Mouse (Mus musculus): ENCODE measurements around the gene Tcf19.

Gene Tcf19

DNA sequence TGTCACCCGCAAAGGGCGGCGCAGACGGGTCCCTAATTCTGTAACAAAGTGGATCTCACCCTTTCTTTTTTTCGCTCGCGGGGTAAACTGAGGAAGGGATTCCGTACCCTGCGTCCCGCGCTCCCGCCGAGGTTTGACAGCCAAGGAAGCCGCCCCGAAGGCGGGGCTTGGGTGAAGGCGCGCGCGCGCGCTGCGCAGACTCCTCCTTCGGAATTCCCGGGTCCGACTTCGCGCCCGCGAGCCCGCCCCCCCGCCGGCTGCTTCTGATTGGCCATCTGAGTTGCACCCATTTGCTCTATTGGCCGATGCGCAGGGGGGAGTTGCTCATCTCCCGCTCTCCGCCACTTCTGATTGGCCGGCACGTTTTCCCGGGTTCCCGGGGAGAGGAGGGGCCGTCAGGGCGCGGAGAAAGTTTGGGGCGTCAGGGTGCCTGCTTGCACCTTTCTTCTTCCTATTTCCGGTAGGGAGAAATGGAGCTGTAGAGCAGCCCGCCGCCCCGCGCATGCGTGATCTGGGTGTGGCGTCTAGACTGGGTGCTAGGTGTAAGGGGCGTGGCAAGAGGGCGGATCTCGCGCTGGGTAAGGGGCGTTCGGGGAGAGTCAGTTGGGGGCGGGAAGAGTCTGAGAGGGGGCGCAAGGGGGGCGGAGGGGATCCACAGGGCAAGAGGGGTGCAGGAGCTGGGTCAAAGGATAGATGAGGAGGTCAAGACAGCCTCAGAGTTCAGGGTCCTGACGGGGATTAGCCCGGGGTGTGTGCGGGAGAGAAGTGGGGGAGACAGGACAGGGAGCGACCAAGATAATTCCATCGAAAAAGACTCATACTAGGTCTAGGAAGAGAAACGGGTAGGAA, at the start of gene Tcf19, which contains the start of gene Cchcr1:
Tcf19 (minus strand) TSS at position 173 of the 849 bp plus-strand sequence.
Cchcr1 (plus strand) TSS at position 449 of the 849 bp plus-strand sequence.
- DNase-seq (ENCODE audit: low read depth, low spot score): peak; percentile 98

DNA sequence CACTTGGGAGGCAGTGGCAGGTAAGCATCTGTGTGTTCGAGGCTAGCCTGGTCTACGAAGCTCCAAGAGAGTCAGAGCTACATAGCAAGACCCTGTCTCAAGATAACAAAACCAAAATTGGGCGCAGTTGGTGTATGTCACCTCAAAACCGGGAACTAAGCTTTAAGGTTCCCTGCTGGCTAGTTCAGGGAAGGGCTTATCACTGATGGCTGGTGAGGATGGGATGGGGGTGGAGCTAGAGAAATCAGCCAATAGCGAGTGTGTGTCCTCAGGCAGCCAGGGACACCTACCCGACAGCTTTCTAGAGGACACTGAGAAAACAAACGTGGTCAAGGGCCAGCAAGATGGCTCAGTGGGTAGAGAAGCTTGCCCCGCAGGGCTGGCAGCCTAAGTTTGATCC, 41.6 kb upstream of the Tcf19 start:
- no peak for DNase-seq (ENCODE audit: low read depth, low spot score)

DNA sequence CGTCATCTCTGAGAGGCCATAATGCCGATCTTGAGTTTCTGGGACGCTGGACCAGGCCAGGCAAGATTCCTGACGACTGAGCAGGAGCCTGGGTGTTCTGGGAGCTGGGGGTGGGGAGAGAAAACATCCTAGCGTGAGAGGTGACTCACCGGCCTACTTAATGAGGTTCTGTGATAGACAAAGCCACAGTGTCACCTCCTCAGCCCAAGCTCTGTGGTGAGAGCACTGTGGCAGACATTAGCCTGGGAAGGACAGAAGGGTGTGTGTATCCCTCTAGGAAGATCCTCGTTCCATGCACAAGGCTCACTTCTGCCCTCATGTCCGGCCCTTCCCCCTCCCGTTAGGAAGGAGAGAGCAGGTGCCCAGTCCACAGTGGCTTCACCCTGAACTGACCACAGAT, 40.7 kb upstream of the Tcf19 start:
- no peak for DNase-seq (ENCODE audit: low read depth, low spot score)

DNA sequence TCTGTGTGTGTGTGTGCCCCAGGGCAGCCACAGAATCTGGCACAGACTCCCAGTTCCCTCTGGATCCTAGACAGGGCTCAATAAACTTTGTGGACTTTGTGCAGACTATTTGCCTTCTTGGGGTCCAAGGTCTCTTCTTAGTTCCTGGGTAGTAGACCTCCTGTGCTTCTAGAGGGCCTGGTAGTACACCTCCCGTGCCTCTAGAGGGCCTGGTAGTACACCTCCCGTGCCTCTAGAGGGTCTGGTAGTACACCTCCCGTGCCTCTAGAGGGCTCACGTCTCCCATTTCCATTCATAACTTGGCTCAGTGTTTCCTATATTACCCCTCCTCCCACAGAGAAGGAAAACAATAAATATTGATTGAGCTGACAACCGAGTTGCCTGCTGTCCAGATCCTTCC, 40.2 kb upstream of the Tcf19 start:
- peak; percentile 30 for DNase-seq (ENCODE audit: low read depth, low spot score)

DNA sequence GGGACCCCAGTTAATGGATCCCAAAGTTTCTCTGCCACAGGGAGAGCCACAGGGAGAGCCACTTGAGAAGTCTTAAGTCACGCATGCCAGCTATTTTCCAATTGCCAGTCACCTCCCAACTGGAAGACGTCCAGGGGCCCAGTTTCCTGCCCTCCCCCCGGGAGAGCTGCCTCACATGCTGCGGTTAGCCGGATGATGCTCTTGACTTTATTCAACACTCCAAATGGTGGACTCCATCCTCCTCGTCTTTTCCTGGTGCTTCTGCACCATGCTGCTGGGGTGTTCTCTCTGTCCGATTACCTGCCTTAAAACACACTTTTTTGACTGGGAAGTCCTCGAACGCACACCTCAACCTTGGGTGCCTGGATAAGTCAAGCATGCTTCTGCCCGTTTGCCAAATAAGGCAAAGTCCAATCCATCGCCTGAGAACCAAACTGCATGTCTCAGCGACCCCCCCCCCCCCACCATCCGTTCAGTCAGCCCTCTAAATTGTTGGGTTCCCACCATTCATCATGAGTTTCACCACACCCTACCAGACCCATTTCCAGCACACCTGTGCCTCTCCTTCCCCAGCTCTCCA, 39.7 kb upstream of the Tcf19 start:
- no peak for DNase-seq (ENCODE audit: low read depth, low spot score)

DNA sequence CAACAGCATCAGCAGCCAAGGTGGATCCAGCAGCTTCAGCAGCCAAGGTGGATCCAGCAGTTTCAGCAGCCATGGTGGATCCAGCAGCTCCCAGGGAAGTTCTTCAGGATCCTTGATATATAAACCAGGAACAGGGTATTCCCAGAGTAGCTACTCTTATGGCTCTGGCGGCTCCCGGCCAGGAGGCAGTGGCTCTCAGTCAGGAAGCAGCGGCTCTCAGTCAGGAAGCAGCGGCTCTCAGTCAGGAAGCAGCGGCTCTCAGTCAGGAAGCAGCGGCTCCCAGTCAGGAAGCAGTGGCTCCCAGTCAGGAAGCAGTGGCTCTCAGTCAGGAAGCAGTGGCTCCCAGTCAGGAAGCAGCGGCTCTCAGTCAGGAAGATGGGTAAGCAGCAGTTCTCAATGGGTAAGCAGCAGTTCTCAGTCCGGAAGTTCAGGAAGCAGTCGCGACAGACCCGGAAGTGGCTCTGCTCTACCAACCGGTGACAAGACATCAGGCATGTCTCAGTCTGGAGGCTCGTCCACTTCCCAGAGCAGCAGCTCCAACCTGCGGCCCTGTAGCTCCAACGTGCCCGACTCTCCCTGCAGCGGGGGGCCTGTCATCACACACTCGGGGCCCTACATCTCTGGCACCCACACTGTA, 38.3 kb upstream of the Tcf19 start:
- no peak for DNase-seq (ENCODE audit: low read depth, low spot score)

DNA sequence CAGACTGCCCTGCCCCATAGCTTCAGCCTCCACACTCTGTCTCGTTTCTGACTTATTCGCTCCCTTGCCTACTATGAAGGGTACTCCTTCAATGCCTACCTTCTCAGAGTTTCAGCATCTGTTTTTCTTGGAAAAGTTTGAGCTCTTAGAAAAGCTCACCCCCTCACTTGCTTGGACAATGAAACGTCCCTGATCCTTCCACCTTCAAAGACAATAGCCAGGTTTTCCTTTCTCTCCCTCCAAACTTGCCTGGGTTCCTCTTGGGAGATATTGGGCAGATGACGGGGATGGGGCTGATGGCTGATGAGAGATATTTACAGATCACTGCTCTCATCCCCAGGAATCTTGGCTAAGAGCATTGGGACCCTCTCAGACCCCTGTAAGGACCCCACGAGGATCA, 37.7 kb upstream of the Tcf19 start:
- no peak for DNase-seq (ENCODE audit: low read depth, low spot score)

DNA sequence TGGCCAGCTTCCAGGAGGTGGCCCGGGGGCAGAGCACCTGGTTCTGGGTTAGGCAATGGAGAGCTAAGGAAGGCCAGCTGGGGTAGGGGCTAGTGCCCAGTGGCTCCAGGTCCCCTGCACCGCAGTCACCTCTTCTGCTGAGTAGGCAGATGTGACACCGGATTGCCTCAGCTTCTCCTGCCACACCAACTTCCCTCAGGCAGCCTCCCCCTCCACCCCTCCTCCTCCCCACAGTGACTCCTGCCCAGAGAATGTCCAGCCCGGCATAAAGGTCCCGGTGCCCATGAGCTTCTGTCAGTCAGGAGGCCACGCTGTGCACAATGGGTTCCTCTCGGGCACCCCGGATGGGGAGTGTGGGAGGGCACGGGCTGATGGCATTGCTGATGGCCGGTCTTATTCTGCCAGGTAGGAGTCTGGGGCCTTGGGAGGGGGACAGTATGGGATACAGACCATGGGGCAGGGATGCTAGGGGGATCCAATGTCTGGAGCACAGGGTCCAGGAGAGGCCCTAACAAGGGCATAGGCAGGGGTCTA, 35.3 kb upstream of the Tcf19 start, which contains the start of gene Cdsn:
Cdsn (plus strand) TSS at position 248 of the 534 bp plus-strand sequence.
- DNase-seq (ENCODE audit: low read depth, low spot score): no peak

DNA sequence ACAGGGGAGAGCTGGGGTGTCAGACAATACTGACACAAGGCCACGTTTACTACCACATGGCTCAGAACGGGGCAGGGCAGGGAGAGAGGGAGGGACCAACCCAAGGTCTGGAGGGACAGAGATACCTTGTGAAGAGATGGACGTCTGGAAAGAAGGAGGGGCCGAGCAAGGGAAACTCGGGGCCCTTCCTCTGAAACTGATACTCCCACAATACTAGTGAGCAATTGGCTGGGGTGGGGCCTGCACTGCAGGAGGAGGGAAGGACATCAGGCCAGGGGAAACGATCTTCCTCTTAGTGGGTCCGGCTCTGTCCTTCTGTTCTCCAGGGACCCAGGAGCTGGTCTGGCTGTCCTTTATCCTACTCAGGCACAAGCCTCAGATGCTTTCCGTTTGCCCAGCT, 34.2 kb upstream of the Tcf19 start:
- DNase-seq (ENCODE audit: low read depth, low spot score): no peak

DNA sequence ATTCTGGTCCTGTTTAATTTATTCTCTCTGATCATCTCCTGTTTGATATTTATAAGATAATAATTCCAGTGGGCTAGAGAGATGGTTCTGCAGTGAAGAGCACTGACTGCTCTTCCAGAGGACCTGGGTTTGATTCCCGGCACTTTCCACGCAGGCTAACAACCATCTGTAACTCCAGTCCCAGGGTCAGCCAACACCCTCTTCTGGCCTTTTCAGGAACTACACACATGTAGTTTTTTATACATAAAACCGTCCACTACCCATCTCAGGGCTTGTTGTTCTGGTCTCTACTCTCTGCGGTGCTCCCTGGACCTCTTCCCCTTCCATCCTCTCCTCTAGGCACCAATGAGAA, 33.5 kb upstream of the Tcf19 start:
- no peak for DNase-seq (ENCODE audit: low read depth, low spot score)

DNA sequence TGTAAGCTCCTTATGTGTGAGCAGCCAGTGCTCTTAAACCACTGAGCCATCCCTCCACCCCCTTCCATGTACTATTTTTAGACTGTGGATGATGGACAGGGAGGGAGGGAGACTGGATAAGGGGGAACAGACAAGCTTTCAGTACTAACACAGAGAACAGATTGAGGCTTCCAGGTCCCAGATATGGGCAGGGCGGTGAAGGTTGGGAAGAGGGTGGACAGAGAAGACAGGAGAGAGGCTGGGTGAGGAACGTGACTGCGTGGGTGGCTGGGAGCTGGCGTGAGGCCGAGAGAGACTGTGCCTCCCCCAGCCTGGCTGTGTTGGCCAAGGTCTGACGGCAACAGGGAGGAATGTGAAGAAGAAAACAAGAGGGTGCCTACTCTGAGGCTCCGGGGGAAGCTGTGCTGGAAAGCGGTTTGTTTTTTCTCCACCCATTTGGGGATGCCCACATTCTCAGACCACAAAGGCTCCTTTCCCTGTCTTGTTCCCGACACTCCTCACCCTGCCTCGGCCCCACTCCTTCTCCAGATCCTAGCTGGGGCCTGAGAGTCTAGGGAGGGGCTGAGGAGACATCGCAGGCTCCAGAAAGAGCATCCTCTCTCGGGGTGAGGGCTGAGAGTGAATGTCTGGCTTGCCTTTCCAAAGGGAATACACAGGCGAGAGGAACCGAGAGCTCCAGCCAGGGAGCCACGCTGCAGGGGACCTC, 33.0 kb upstream of the Tcf19 start:
- DNase-seq (ENCODE audit: low read depth, low spot score): no peak

DNA sequence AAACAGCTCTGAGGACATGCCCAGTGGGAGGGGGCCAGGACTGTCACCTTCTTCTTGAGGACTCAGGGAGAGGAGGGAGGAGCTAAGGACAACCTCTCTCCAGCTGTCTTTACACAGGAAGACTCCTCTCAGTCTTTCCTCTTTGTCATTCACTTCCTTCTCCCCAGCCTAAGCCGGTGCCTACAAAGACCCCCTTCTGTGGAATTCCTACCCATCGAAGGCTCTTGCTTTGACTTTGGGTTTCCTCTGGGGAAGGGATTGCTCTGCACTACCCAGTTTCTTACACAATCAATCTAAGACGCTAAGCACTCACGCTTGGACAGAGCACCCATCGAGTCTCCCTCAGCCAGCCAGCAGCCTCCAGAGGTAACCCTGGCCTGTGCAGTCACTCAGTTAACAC, 32.0 kb upstream of the Tcf19 start:
- DNase-seq (ENCODE audit: low read depth, low spot score): no peak

DNA sequence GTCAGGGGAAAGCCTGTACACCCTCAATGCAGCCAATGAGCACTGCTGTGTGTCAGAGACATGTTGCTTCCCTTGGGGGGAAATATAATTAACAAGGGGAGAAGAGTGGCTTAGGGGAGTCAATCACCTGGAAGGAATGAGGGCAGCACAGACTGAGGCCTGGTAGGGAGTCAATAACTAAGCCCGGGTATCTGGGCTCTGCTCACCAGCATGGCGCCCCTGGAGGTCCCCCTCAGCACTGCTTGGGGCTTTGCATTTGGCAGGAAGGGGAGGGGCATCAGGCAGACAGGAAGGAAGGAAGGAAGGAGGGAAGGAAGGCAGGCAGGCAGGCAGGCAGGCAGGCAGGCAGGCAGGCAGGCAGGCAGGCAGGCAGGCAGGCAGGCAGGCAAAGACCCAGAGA, 30.8 kb upstream of the Tcf19 start:
- no peak for DNase-seq (ENCODE audit: low read depth, low spot score)

DNA sequence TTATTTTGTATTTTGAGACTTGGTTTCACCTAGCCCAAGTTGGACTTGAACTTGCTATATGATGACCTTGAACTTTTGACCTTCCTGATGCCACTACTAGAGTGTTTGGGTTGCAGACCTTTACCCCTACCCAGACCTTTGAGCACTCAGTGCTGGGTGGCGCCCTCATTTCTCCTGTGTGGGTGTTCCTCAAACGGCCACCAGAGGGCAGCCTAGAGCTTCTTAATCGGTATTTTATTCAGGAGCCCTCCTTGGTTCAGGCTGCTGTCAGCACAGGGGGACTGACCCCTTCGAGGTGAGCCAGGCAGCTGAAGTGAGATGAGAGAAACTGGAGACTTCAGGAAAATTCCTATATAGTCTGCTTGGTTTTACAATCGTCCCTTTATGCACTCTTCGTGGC, 28.1 kb upstream of the Tcf19 start:
- peak; percentile 50 for DNase-seq (ENCODE audit: low read depth, low spot score)

DNA sequence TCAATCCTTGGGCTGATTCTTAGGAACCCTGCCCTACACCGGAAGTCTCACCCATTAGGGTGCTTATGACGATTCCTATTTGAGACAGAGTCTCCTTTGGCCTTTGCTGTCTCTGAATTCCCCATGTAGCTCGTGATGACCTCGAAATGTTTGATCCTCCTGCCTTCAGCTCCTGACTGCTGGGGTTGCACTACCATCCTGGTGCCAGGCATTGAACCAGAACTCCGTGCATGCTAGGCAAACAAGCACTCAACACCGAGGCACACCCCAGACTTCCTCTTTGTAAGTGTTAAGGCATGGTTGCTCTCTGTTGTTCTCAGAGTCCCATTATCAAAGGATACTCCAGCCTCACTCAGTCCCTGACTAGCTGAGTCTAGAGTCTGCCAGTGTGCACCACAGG, 27.4 kb upstream of the Tcf19 start:
- DNase-seq (ENCODE audit: low read depth, low spot score): no peak

DNA sequence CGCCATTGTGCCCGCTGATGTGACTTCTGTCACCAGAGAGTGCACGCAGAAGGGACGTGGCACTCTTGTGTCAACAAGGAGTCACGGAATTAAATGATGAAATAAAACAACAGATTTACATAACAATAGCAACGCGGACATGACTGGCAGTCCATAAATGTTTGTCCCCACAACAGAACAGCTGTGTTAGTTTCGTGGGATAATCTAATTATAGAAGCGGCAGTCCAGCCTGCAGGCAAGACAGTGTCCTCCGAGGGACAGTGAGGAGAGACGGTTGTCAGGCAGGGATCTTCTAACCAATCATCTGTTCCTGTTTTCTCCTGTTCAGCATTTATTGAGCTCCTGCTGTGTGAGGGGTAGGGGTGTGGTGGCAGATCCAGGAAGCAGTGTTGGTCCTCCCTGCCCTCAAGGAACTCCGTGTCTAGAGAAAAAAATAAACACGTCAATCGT, 26.8 kb upstream of the Tcf19 start:
- DNase-seq (ENCODE audit: low read depth, low spot score): no peak

DNA sequence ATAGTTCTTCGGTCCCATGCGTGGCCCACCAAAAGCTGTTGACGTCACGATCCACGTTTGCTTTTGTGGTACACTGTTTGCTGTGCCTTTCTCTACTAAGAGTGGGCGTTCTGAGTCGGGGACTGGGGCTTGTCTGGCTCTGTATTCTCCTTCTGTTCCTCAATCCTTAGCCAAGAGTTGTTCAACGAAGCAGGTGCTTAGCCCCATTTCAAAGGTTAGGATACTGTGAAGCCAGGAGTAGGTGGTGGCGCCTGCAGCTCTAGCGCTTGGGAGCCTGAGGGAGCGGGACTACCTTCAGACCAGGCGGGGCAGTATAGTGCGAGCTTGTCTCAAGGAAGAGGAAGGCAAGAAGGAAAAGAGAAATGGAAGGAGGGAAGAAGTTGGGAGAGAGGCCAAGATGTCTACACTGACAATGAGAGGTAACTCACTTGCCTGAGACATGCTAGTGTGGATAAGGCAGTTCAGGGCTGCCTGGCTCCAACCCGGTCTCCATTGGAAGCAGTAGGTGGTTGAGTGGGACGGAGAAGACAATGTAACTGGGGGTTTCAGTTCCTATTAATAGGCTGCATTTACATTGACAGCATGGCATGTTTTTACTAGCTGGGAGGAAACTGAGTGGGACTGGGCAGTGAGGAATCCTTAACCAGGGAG, 26.3 kb upstream of the Tcf19 start:
- DNase-seq (ENCODE audit: low read depth, low spot score): no peak

DNA sequence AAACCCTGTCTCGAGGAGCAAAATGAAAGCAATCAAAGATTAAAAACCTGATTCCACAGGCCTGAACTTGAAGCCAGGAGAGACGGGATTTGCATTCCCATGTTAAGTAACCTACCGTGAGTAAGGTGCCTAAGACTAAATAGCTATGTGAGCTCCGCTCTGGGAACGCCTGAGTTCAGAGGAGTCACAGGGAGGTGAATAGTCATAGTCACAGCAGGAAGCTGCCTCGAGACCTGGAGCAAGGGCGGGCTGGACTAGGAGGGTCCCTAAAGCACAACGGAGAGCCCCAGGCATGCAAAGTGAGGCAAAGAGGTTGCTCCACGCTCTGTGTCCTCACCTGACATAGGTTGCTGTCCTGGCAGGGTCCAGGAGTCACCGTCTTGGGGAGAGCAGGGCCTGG, 22.9 kb upstream of the Tcf19 start:
- no peak for DNase-seq (ENCODE audit: low read depth, low spot score)

DNA sequence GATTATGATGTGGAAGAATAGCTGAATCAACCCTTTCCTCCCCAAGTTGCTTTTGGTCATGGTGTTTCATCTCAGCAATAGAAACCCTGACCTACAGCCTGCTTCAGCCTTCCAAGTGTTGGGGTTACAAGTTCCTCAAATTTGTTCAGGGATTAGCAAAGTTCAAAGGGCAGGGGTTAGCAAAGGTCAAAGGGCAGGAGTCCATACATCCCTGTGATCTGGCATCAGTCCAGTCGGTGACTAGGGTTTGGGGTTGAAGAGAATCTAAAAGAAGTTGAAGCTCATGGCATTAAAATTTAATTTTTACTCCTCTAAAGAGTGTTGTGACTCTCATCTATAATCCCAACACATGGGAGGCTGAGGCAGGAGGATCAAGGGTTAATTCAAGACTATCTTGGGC, 21.9 kb upstream of the Tcf19 start:
- DNase-seq (ENCODE audit: low read depth, low spot score): no peak

DNA sequence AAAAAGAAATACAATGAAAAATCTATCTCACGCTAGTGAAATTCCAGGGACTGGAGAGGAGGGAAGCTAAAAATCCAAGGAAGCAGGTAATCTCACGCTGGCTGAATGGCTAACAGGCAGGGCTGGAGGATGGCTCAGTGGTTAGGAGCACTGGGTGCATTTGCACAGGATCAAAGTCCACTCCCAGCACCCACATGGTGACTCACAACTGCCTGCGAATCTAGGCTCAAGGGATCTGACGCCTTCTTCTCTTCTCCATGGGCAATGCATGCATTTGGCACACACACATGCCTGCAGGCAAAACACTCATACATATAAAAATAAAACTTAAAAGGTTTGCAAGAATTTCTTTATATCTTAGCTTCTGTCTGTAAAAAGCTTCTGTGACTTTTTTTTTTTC, 20.8 kb upstream of the Tcf19 start:
- DNase-seq (ENCODE audit: low read depth, low spot score): no peak

DNA sequence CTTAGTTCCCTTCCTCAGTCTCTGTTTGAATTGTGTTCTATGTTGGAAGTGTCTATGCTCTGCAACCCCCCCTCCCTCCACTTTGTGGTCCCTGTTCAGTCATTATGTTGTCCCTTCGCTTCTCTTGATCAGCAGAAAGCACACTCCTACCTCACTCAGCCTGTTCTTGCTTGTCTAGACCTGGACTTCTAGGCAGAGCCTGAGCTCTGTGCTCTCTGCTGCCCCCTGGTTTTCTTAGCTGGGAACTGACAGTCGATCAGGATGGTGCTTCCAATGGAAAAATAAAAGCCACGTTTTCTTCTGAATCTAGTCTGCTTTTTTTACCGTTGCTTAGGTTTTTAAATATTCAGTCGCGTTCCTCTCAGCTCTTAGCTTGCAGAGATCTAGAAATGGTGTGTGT, 17.7 kb upstream of the Tcf19 start:
- DNase-seq (ENCODE audit: low read depth, low spot score): peak; percentile 76

All from forelimb bud, embryonic 11.5 days (tissue).